Mouse (Mus musculus): ENCODE data around the gene Drd1.

- no peak for TF ChIP-seq POLR2A (IDR thresholded peaks at IDR 0.05; ENCODE audit: borderline replicate concordance, extremely low read depth, insufficient read depth, insufficient read length, poor library complexity, severe bottlenecking)
- TF ChIP-seq CTCF (IDR thresholded peaks at IDR 0.05; ENCODE audit: borderline replicate concordance, extremely low read depth, insufficient read depth, insufficient read length): no peak
Observed at GRCm38 (mm10) chr13:54033653-54034052, 21.9 kb downstream of the Drd1 start.
